Mouse (Mus musculus): ENCODE results near the gene Sept9.

GRCm38 (mm10) chr11:117370262-117370850 lies 170.9 kb downstream of the Sept9 start:
- TF ChIP-seq CTCF (IDR thresholded peaks at IDR 0.05; ENCODE audit: low read depth, low read length) (no peak), TAL1 (conservative IDR thresholded peaks at IDR 0.05; ENCODE audit: low read depth, low read length) (no peak), GATA1 (IDR thresholded peaks at IDR 0.05; ENCODE audit: borderline replicate concordance, low read length) (no peak), GATA2 (IDR thresholded peaks at IDR 0.05; ENCODE audit: borderline replicate concordance, low read depth, low read length) (no peak)

All from G1E (cell line).